Mouse (Mus musculus): ENCODE data around the gene Xcr1.

Gene Xcr1

DNA sequence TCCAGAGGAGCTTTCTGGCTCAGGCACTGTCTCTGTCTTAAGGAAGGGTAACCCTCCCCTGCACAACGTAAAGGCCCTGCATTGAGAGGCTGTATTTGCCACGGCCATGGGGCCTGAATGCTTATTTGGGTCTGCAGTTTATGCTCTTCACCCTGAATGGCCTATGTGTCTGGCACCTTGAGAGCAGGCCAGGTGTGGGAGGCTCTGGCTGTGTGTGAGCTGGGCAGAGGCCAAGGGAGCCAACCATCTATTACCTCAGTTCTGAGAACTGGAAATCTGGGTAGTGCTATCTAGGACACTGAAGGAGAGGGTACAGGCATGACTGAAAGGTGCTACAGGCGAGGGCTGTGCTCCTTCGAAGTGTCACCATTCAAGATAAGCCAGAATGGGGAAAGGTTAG lies 47.0 kb downstream of the Xcr1 start:
- no peak for DNase-seq (ENCODE audit: low spot score)

GRCm38 (mm10) chr9:123814326-123814725 lies 47.5 kb downstream of the Xcr1 start:
- DNase-seq (ENCODE audit: low spot score): no peak

GRCm38 (mm10) chr9:123811831-123812230 lies 50.0 kb downstream of the Xcr1 start:
- DNase-seq (ENCODE audit: low spot score): no peak

GRCm38 (mm10) chr9:123808583-123808982 lies 53.2 kb downstream of the Xcr1 start:
- no peak for DNase-seq (ENCODE audit: low spot score)

- no peak for DNase-seq (ENCODE audit: low spot score)
Observed at GRCm38 (mm10) chr9:123806267-123806666, 55.6 kb downstream of the Xcr1 start, which contains the start of gene Cxcr6. TSS of gene Cxcr6 (plus strand) at chr9:123806475.

GRCm38 (mm10) chr9:123805241-123805640 lies 56.6 kb downstream of the Xcr1 start:
- DNase-seq (ENCODE audit: low spot score): no peak

GRCm38 (mm10) chr9:123802896-123803295 lies 58.9 kb downstream of the Xcr1 start:
- no peak for DNase-seq (ENCODE audit: low spot score)

- DNase-seq (ENCODE audit: low spot score): no peak
Observed at GRCm38 (mm10) chr9:123802421-123802820, 59.4 kb downstream of the Xcr1 start.
